Mouse (Mus musculus) bone marrow macrophage, adult 2 months (primary cell): Measurements from ENCODE around the gene Lgsn.

Source experiments
- CTCF ChIP-seq: IDR thresholded peaks from 2 replicates; pipeline ENCODE4 v1.5.1; 2012; ENCODE audit warnings: low read depth, mild to moderate bottlenecking, low read length, moderate library complexity
- POLR2A ChIP-seq: IDR thresholded peaks from 2 replicates; pipeline ENCODE4 v1.6.1; 2012; ENCODE audit warnings: mild to moderate bottlenecking, low read depth, low read length, borderline replicate concordance

GRCm38 (mm10) chr1:31175401-31175800 is 800 bp upstream of the Lgsn start:
- TF ChIP-seq POLR2A (no peak), CTCF (no peak)
